ENCODE assay signal across 9 mouse cellular contexts in genomic region chr9:89841866-89842775, GRCm38 (mm10).
DNase-seq lines count a peak whose midpoint lies in the region; ATAC-seq and TF ChIP-seq lines count a peak whose summit lies in the region.
"Had no signal": no experiment of that assay in that cellular context is flagged by ENCODE, and none has a peak within 500 bp of the region (broad histone marks: within the 10 kb centered on the region; RNA-seq: fewer than 3 reads in every experiment).

No protein-coding gene starts in this region.

- no peaks in the 10 kb centered on the region for H3K36me3 ChIP-seq in hindbrain, embryonic 11.5 days (ENCODE audit: control insufficient read depth, insufficient read depth, low read length)
- no peaks in the 10 kb centered on the region for H3K36me3 ChIP-seq in hindbrain, embryonic 10.5 days
- no peaks in the 10 kb centered on the region for H3K36me3 ChIP-seq in forebrain, embryonic 12.5 days (replicated peaks)
- no peaks in the 10 kb centered on the region for H3K36me3 ChIP-seq in neural tube, embryonic 14.5 days (ENCODE audit: control insufficient read depth, insufficient read depth, low read length)
- no peaks in the 10 kb centered on the region for H3K36me3 ChIP-seq in kidney, adult 2 months (ENCODE audit: control insufficient read depth, insufficient read depth, low read length)
- H3K36me3 ChIP-seq: liver, embryonic 13.5 days had no signal

- no peak for TF ChIP-seq POLR2A in kidney, adult 2 months (IDR thresholded peaks at IDR 0.05; ENCODE audit: low read depth, low read length)

- no peak overlapping the region for H3K27ac ChIP-seq in hindbrain, embryonic 11.5 days (ENCODE audit: low read depth, low read length)
- no peak overlapping the region for H3K27ac ChIP-seq in hindbrain, embryonic 10.5 days
- H3K27ac ChIP-seq in forebrain, embryonic 12.5 days, result no peak overlapping the region
- no peak overlapping the region for H3K27ac ChIP-seq in neural tube, embryonic 14.5 days (ENCODE audit: low read depth, low read length)
- H3K27ac ChIP-seq in kidney, adult 2 months (ENCODE audit: insufficient read depth, low read depth, low read length), result no peak overlapping the region
- H3K27ac ChIP-seq: liver, embryonic 13.5 days had no signal

- H3K4me2 ChIP-seq in hindbrain, embryonic 11.5 days (replicated peaks; ENCODE audit: low read depth, low read length), result no peak overlapping the region
- H3K4me2 ChIP-seq in forebrain, embryonic 12.5 days, result no peak overlapping the region
- H3K4me2 ChIP-seq in neural tube, embryonic 14.5 days (ENCODE audit: low read depth, low read length), result no peak overlapping the region
- H3K4me2 ChIP-seq: liver, embryonic 13.5 days had no signal

- H3K4me3 ChIP-seq in hindbrain, embryonic 11.5 days (ENCODE audit: low read depth, low read length), result no peak overlapping the region
- H3K4me3 ChIP-seq in hindbrain, embryonic 10.5 days, result no peak overlapping the region
- no peak overlapping the region for H3K4me3 ChIP-seq in forebrain, embryonic 12.5 days (replicated peaks)
- no peak overlapping the region for H3K4me3 ChIP-seq in neural tube, embryonic 14.5 days (ENCODE audit: low read depth, low read length)
- H3K4me3 ChIP-seq in kidney, adult 2 months (ENCODE audit: insufficient read depth, low read depth, low read length), result no peak overlapping the region
- H3K4me3 ChIP-seq: liver, embryonic 13.5 days had no signal

- ATAC-seq in hindbrain, embryonic 11.5 days (ENCODE audit: low FRiP score), result peak; percentile 45; the same call in 1 of the 2 replicates
- ATAC-seq in forebrain, embryonic 12.5 days (ENCODE audit: low FRiP score), result peak; percentile 51; the same call in 1 of the 2 replicates
- ATAC-seq in neural tube, embryonic 14.5 days (ENCODE audit: low read depth), result peak; percentile 54; the same call in 1 of the 2 replicates

- no peak overlapping the region for H3K9ac ChIP-seq in hindbrain, embryonic 11.5 days (ENCODE audit: low read depth, low read length)
- H3K9ac ChIP-seq in forebrain, embryonic 12.5 days, result no peak overlapping the region
- no peak overlapping the region for H3K9ac ChIP-seq in neural tube, embryonic 14.5 days (replicated peaks; ENCODE audit: low read depth, low read length)
- H3K9ac ChIP-seq: liver, embryonic 13.5 days had no signal

- no peaks in the 10 kb centered on the region for H3K4me1 ChIP-seq in hindbrain, embryonic 11.5 days (replicated peaks; ENCODE audit: control insufficient read depth, insufficient read depth, low read length)
- H3K4me1 ChIP-seq in hindbrain, embryonic 10.5 days (replicated peaks), result 0 out of 2 replicates have a peak, but pooled peaks cover 4% of the 10 kb centered on the region
- H3K4me1 ChIP-seq in forebrain, embryonic 12.5 days, result peaks cover 7% of the 10 kb centered on the region; the same call in 1 of the 2 replicates
- H3K4me1 ChIP-seq in neural tube, embryonic 14.5 days (ENCODE audit: control insufficient read depth, insufficient read depth, low read length), result no peaks in the 10 kb centered on the region
- no peaks in the 10 kb centered on the region for H3K4me1 ChIP-seq in kidney, adult 2 months (ENCODE audit: control insufficient read depth, insufficient read depth, low read length)
- H3K4me1 ChIP-seq: liver, embryonic 13.5 days had no signal

- no peak for TF ChIP-seq CTCF in kidney, adult 2 months (conservative IDR thresholded peaks at IDR 0.05; ENCODE audit: insufficient read depth, insufficient read length, low read depth, low read length)

- H3K27me3 ChIP-seq in hindbrain, embryonic 11.5 days (ENCODE audit: control insufficient read depth, insufficient read depth, low read length), result no peaks in the 10 kb centered on the region
- no peaks in the 10 kb centered on the region for H3K27me3 ChIP-seq in hindbrain, embryonic 10.5 days (ENCODE audit: insufficient read depth, poor library complexity, severe bottlenecking)
- no peaks in the 10 kb centered on the region for H3K27me3 ChIP-seq in forebrain, embryonic 12.5 days
- no peaks in the 10 kb centered on the region for H3K27me3 ChIP-seq in neural tube, embryonic 14.5 days (ENCODE audit: control insufficient read depth, insufficient read depth, low read length)
- no peaks in the 10 kb centered on the region for H3K27me3 ChIP-seq in kidney, adult 2 months (replicated peaks; ENCODE audit: control insufficient read depth, insufficient read depth, low read length)
- H3K27me3 ChIP-seq: liver, embryonic 13.5 days had no signal

- no peak for DNase-seq in hindbrain, embryonic 11.5 days (ENCODE audit: low spot score)
- DNase-seq in hindbrain, embryonic 10.5 days (ENCODE audit: low spot score), result no peak
- DNase-seq in layer of hippocampus, adult 8-10 months (ENCODE audit: low spot score in 2 of 2), result peak; percentile 45 to 54
- DNase-seq in kidney, adult 2 months, result no peak
- no peak for DNase-seq in adrenal gland, postnatal 4 days (ENCODE audit: low spot score in 2 of 2)
- no peak for DNase-seq in urinary bladder, adult 18-20 months (ENCODE audit: low spot score in 2 of 2)
- DNase-seq: liver, embryonic 13.5 days had no signal

- no peaks in the 10 kb centered on the region for H3K9me3 ChIP-seq in hindbrain, embryonic 11.5 days (ENCODE audit: control insufficient read depth, low read length)
- no peaks in the 10 kb centered on the region for H3K9me3 ChIP-seq in hindbrain, embryonic 10.5 days
- H3K9me3 ChIP-seq in forebrain, embryonic 12.5 days, result no peaks in the 10 kb centered on the region
- H3K9me3 ChIP-seq in neural tube, embryonic 14.5 days (ENCODE audit: control insufficient read depth, low read length), result no peaks in the 10 kb centered on the region
- H3K9me3 ChIP-seq: liver, embryonic 13.5 days had no signal

- WGBS in hindbrain, embryonic 11.5 days, result 55% methylated on average over 12 of the region's 12 CpGs
- 66% methylated on average over 12 of the region's 12 CpGs for WGBS in hindbrain, embryonic 10.5 days
- WGBS in forebrain, embryonic 12.5 days, result 44% methylated on average over 12 of the region's 12 CpGs
- WGBS in neural tube, embryonic 14.5 days, result 46% methylated on average over 12 of the region's 12 CpGs
- 53% methylated on average over 12 of the region's 12 CpGs for WGBS in kidney, adult 2 months

Comparison
In these comparisons a context has a peak if more than half of its experiments do, and no peak if none do; other contexts are left out.
1. DNase-seq: peak in layer of hippocampus, adult 8-10 months (2 of 2); none in hindbrain, embryonic 11.5 days (single experiment), hindbrain, embryonic 10.5 days (single experiment), kidney, adult 2 months (single experiment), adrenal gland, postnatal 4 days (0 of 2) and urinary bladder, adult 18-20 months (0 of 2).
2. Peak in every context shown above with its lines, with median percentiles within 50 percentile points of each other: ATAC-seq.